Mouse (Mus musculus): ENCODE measurements at regions not wholly inside any gene's neighbourhood (a gene's known extent, or its start where the extent isn't known, plus 50 kb on each side); places are given as distances from the start of the nearest gene placed in this dataset.
A peak's percentile ranks its signal among the peaks of the same experiment; 100 is the strongest.
"Not testable (repeated sequence)": the region's sequence is repeated elsewhere in the genome, so short reads cannot be mapped to it uniquely, and the experiment has no call there.

DNA sequence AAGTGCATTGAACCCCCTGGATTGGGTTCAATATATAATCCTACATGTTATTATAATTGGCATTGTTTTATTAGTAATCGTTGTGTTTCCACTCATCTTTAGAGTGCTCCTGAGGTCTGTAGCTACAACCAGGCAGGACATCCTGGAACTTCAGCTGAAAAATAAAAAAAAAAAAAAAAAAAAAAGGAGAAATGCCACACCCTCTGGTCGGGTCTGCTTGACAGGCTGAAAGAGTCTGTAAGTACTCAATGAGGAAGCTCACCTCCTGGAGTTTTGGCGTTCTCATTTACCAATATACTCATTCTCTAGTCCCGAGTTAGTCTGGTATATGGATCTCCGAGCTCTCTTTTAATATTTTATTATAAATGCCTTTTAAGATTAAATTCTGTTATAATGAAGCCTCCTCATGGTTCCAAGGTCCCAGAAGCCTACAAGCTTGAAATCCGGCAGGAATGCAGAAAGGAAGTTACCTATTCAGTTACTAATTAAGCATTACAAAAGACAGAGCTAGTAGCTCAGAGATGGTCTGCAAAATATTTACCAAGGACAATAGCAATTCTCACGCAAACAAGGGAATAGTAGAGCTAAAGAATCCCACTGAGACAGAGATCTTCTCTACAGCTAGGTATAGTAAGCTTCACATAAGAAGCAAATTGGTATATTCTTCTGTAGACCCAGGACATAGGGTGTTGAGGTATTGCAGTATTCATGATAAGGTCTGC lies 745.7 kb upstream of the Gm5150 start:
- H3K4me3 ChIP-seq, result no peak overlapping the region
- ATAC-seq (replicated peaks), result no peak

DNA sequence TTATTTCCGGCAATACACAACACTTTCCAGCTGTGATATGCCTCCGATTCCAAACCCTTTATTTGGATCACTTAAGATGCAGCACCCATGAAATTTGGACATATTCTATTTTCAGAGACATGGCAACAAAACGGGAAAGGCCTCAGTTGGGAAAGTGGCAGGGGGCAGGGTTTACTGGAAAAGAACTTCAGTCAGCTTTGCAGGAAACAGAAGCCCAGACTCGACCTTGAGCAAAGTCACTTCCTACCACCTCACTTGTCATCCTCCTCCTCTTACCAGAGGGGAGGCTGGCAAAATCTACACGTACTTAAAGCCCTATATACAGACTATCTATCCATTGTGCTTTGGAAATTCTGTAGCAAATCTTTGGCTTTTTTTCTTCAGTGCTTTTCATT lies 727.7 kb upstream of the Gm5150 start:
- H3K27me3 ChIP-seq (replicated peaks), result no peaks in the 10 kb centered on the region
- no peak overlapping the region for H3K27ac ChIP-seq
- WGBS, result 53% methylated on average over 5 of the region's 5 CpGs
- no peak overlapping the region for H3K9ac ChIP-seq
- no peaks in the 10 kb centered on the region for H3K36me3 ChIP-seq (replicated peaks)
- H3K4me1 ChIP-seq, result no peaks in the 10 kb centered on the region
- ATAC-seq (replicated peaks), result no peak
- no peaks in the 10 kb centered on the region for H3K9me3 ChIP-seq
- H3K4me3 ChIP-seq, result no peak overlapping the region
- H3K4me2 ChIP-seq, result no peak overlapping the region

More for the DNA sequence above, 745.7 kb upstream of the Gm5150 start:
- Histone ChIP-seq H3K9me3 (no peaks in the 10 kb centered on the region), H3K27ac (no peak overlapping the region), H3K36me3 (replicated peaks) (no peaks in the 10 kb centered on the region), H3K4me2 (no peak overlapping the region), H3K9ac (no peak overlapping the region), H3K4me1 (no peaks in the 10 kb centered on the region), H3K27me3 (replicated peaks) (no peaks in the 10 kb centered on the region)
- WGBS, result 82% methylated on average over 7 of the region's 7 CpGs

- WGBS, result 50% methylated on average over 2 of the region's 2 CpGs
- no peak overlapping the region for H3K27ac ChIP-seq
- ATAC-seq (replicated peaks), result peak; percentile 83; the same call in 1 of the 2 replicates
- H3K36me3 ChIP-seq (replicated peaks), result no peaks in the 10 kb centered on the region
- H3K4me3 ChIP-seq, result no peak overlapping the region
- no peaks in the 10 kb centered on the region for H3K27me3 ChIP-seq (replicated peaks)
- no peak overlapping the region for H3K4me2 ChIP-seq
- no peak overlapping the region for H3K9ac ChIP-seq
- no peaks in the 10 kb centered on the region for H3K4me1 ChIP-seq
- H3K9me3 ChIP-seq, result no peaks in the 10 kb centered on the region
Observed at GRCm38 (mm10) chr3:16733295-16733935, 727.2 kb upstream of the Gm5150 start.

DNA sequence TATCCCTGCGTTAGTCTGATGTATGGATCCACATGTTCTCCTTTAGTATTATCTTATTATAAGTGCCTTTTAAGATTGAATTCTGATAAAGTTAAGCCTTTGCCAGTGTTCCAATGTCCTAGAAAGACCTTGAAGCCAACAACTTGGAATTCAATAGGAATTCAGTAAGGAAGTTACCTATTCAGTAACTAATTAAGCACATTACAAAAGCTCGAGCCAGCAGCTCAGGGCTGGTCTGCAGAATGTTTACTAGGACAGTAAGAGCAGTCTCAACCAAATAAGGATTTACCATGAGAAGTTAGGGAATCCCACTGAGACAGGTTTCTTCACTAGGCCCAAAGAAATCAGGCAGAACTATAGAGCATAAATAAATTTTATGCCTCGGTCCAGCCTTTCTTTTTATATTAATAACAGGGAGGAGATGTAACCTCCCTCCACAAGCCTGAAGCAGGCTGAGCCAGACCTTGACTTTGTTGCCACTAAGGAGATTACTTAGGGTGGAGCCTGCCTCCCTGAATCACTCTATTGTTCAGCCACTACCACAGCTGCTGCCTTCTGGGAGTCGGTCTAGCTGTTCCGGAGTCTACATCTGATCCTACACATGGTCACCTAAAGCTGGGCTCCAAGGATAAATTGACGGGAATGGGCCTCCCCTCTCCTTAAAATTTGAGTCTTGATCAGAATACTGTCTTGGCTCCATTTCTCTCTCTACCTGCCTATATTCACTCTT lies 718.3 kb upstream of the Gm5150 start:
- not testable (repeated sequence) for H3K4me1 ChIP-seq; H3K4me3 ChIP-seq; H3K27me3 ChIP-seq (replicated peaks); H3K9ac ChIP-seq; ATAC-seq (replicated peaks); H3K4me2 ChIP-seq; H3K9me3 ChIP-seq; H3K27ac ChIP-seq; H3K36me3 ChIP-seq (replicated peaks)
- 83% methylated on average over 6 of the region's 6 CpGs for WGBS

DNA sequence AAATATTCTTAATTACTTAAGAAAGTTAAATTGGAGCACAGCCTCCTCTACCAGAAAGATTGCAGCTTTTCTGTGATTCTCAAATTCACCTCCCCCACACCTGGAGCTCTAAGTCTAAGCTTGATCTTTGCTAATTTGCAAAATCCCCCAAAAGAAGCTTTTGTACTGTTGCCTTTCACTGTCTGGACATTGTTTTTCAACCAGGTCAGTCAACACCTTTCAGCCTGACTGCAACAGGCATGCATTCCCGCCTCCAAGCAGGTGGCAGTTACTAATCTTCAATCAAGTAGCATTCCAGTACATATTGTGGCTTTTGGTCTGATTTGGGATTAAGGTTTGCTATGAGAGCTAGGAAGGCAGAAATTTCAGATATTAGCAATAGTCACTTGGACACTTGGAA lies 717.4 kb upstream of the Gm5150 start:
- Histone ChIP-seq H3K27ac (no peak overlapping the region), H3K4me3 (no peak overlapping the region), H3K4me1 (no peaks in the 10 kb centered on the region), H3K27me3 (replicated peaks) (no peaks in the 10 kb centered on the region), H3K36me3 (replicated peaks) (no peaks in the 10 kb centered on the region), H3K4me2 (no peak overlapping the region), H3K9me3 (no peaks in the 10 kb centered on the region), H3K9ac (no peak overlapping the region)
- ATAC-seq (replicated peaks), result no peak
- 89% methylated on average over 1 of the region's 1 CpGs for WGBS

DNA sequence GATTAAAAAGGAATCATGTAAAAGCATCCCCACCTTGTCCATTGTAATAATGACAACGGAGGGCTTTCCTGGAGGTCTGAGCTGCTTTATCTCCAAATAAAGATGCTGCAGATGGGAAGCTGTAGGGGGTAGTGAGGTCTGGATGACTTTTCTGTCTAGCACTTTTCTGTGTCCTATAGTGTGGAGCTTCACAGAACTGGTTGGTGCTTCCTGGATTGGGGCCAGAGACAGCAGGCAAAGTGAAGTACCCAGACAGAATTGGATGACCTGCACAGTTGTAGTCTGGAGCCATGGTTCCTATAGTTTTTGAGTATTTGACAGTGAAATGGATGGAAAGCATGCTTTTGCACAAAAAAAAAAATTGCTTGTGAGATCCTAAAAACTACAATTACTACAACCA lies 684.7 kb upstream of the Gm5150 start:
- no peak for ATAC-seq (replicated peaks)
- no peak overlapping the region for H3K4me2 ChIP-seq
- 43% methylated on average over 1 of the region's 1 CpGs for WGBS

DNA sequence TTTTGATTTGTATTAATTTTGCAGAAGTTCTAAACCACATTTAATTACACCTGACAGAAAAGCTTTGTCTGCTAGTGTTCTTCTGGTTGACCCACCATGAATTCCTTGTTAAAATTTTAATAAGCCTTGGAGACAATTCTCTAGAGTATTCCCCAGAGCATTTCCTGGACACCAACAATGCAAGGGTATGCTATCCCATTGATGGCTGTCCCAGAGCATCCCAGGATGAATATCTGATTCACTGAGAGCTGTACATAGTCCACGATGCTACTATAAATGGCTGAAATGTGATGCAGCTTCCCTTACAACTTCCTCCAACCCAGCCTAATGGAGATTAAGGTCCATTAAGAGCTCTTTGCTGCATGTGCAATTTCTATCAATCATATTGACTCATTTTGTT lies 682.7 kb upstream of the Gm5150 start:
- H3K27ac ChIP-seq, result no peak overlapping the region
- H3K27me3 ChIP-seq (replicated peaks), result no peaks in the 10 kb centered on the region
- no peak overlapping the region for H3K4me3 ChIP-seq
- H3K9ac ChIP-seq, result no peak overlapping the region
- WGBS, result 65% methylated on average over 1 of the region's 1 CpGs
- ATAC-seq (replicated peaks), result no peak
- no peaks in the 10 kb centered on the region for H3K36me3 ChIP-seq (replicated peaks)
- H3K4me2 ChIP-seq, result no peak overlapping the region
- no peaks in the 10 kb centered on the region for H3K9me3 ChIP-seq
- H3K4me1 ChIP-seq, result no peaks in the 10 kb centered on the region

More for the DNA sequence above, 684.7 kb upstream of the Gm5150 start:
- Histone ChIP-seq H3K9ac (no peak overlapping the region), H3K27me3 (replicated peaks) (no peaks in the 10 kb centered on the region), H3K36me3 (replicated peaks) (no peaks in the 10 kb centered on the region), H3K4me1 (no peaks in the 10 kb centered on the region), H3K27ac (no peak overlapping the region), H3K4me3 (no peak overlapping the region), H3K9me3 (no peaks in the 10 kb centered on the region)

GRCm38 (mm10) chr3:16657566-16657965 lies 651.3 kb upstream of the Gm5150 start:
- Histone ChIP-seq H3K27me3 (replicated peaks) (no peaks in the 10 kb centered on the region), H3K4me2 (no peak overlapping the region), H3K4me3 (no peak overlapping the region), H3K27ac (no peak overlapping the region), H3K9ac (no peak overlapping the region), H3K4me1 (no peaks in the 10 kb centered on the region), H3K9me3 (no peaks in the 10 kb centered on the region), H3K36me3 (replicated peaks) (no peaks in the 10 kb centered on the region)
- WGBS, result 70% methylated on average over 1 of the region's 1 CpGs
- no peak for ATAC-seq (replicated peaks)

Measured in midbrain, embryonic 15.5 days (tissue).